Mouse (Mus musculus) ES-Bruce4 (cell line): ENCODE results near the gene Cpsf3.

ENCODE experiments used
- CTCF ChIP-seq: IDR thresholded peaks from one replicate; pipeline ENCODE4 v1.8.1; 2011; ENCODE audit warnings: low read depth, low read length
- EP300 ChIP-seq: IDR thresholded peaks from 2 replicates; pipeline ENCODE4 v1.6.1; 2011; ENCODE audit warnings: low read depth, low read length; ENCODE audit not compliant: insufficient read depth
- POLR2A ChIP-seq: IDR thresholded peaks from one replicate; pipeline ENCODE4 v1.8.1; 2011; ENCODE audit warnings: low read length; ENCODE audit not compliant: insufficient read depth

DNA sequence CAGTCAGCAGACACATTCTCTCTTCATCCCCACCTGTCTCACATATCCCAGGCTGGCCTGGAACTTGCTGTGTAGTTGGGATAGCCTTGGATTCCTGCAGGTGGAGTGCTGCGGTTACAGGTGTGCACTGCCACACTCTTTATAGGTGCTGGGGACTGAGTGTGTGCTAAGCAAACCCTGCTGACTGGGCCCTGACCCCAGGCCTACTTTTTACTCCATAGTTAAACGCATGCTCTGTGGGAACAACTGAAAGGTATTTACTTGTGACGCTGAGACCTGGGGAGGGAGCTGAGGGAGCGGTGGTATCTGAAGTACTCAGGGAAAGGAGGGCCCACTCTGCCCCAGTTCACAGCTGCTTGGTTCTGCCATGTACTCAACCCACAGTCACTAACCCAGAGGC, 37.1 kb downstream of the Cpsf3 start:
- TF ChIP-seq CTCF (no peak), EP300 (no peak), POLR2A (no peak)
